Mouse (Mus musculus): ENCODE results near the gene C87436. TPM values are rescaled to one million over a fixed set of nuclear protein-coding genes. Genes with fewer than 3 reads are reported as not detected.

C87436 gene
- total and polyA plus RNA-seq, 3 experiments: 5.2 to 8.7 (median 8.1) TPM

GRCm38 (mm10) chr6:86508736-86509135, 70.6 kb downstream of the C87436 start:
- DNase-seq (ENCODE audit: extremely low read depth): no peak
- dilution Hi-C loops (cut with MboI; ENCODE audit: extremely low pct_ligation_motif_present, extremely low pct_unique_long_range_greater_than_20kb, low sequenced_read_pairs) (no loop called here), in situ Hi-C loops (cut with MboI; ENCODE audit: low pct_ligation_motif_present, low pct_unique_long_range_greater_than_20kb, low sequenced_read_pairs) (no loop called here)
- Histone ChIP-seq H3K4me1 (ENCODE audit: control insufficient read depth in 1 of 2, insufficient read depth in 2 of 2) (peaks cover 0 to 14% of the 10 kb centered on the region in 2 experiments; a peak in 2 of 4 replicates), H3K4me3 (replicated peaks in 1 of 3; ENCODE audit: low read depth in 2 of 3, low read length in 2 of 3, poor library complexity in 1 of 3) (no peak overlapping the region), H3K27ac (ENCODE audit: insufficient read depth, low read depth) (no peak overlapping the region), H3K27me3 (replicated peaks) (no peaks in the 10 kb centered on the region), H3K9me3 (replicated peaks; ENCODE audit: low read length) (no peaks in the 10 kb centered on the region), H3K9ac (ENCODE audit: insufficient read depth, low read depth) (no peak overlapping the region), H3K79me2 (replicated peaks; ENCODE audit: control insufficient read depth, extremely low read depth, insufficient read depth, poor library complexity, severe bottlenecking) (no peaks in the 10 kb centered on the region), H3K36me3 (replicated peaks in 1 of 2; ENCODE audit: control insufficient read depth in 1 of 2, insufficient read depth in 1 of 2, low read length in 1 of 2) (no peaks in the 10 kb centered on the region), H3K4me2 (ENCODE audit: insufficient read depth, low read depth, poor library complexity, severe bottlenecking) (no peak overlapping the region)
- TF ChIP-seq ZNF384 (IDR thresholded peaks at IDR 0.05; ENCODE audit: low read depth, low read length): no peak
- TF ChIP-seq TBP (conservative IDR thresholded peaks at IDR 0.05; ENCODE audit: low read depth, low read length): no peak
- TF ChIP-seq CTCF (conservative IDR thresholded peaks at IDR 0.05 in 1 of 2, IDR thresholded peaks at IDR 0.05 in 1 of 2; ENCODE audit: low read depth in 2 of 2, low read length in 2 of 2): no peak
- TF ChIP-seq POLR2A (IDR thresholded peaks at IDR 0.05; ENCODE audit: low read depth, low read length): no peak
- no peak for TF ChIP-seq JUND (conservative IDR thresholded peaks at IDR 0.05; ENCODE audit: low read depth, low read length)
- no peak for TF ChIP-seq MAZ (IDR thresholded peaks at IDR 0.05; ENCODE audit: low read depth, low read length)
- no peak for TF ChIP-seq NRF1 (IDR thresholded peaks at IDR 0.05; ENCODE audit: low read depth, low read length)

DNA sequence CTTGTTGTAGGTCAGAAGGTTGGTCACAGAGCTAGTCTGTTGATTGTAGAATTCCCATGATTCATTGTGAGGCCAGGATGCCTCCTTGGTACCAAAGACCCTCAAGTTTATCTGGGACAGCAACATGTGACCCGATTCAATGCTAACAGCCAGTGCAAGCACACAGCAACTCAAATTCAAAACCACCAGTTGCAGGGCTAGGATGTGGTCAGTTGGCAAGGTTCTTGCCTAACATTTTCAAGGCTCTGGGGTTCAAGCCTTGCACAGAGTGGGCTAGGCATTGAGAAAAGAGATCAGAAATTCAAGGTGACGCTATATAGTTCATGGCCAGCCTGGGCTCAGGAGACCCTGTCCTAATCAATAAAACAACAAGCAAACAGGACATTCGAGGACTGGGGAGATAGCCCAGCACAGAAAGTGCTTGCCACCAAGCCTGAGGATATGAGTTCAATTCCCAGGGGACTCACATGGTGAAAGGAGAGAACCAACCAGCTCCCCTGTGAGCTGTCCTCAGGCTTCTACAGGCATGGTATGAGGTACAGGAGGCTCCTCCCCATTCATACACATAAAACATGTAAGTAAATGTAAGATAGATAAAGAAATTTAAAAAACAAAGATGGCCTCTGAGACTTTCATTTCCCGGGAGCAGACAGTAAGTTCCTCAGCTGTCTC, 71.2 kb downstream of the C87436 start:
- Histone ChIP-seq H3K79me2 (replicated peaks; ENCODE audit: control insufficient read depth, extremely low read depth, insufficient read depth, poor library complexity, severe bottlenecking) (no peaks in the 10 kb centered on the region), H3K9me3 (replicated peaks; ENCODE audit: low read length) (no peaks in the 10 kb centered on the region), H3K4me3 (replicated peaks in 1 of 3; ENCODE audit: low read depth in 2 of 3, low read length in 2 of 3, poor library complexity in 1 of 3) (no peak overlapping the region), H3K4me1 (ENCODE audit: control insufficient read depth in 1 of 2, insufficient read depth in 2 of 2) (peaks cover 0 to 8% of the 10 kb centered on the region in 2 experiments; a peak in 2 of 4 replicates), H3K4me2 (ENCODE audit: insufficient read depth, low read depth, poor library complexity, severe bottlenecking) (no peak overlapping the region), H3K9ac (ENCODE audit: insufficient read depth, low read depth) (no peak overlapping the region), H3K36me3 (replicated peaks in 1 of 2; ENCODE audit: control insufficient read depth in 1 of 2, insufficient read depth in 1 of 2, low read length in 1 of 2) (no peaks in the 10 kb centered on the region), H3K27ac (ENCODE audit: insufficient read depth, low read depth) (no peak overlapping the region), H3K27me3 (replicated peaks) (no peaks in the 10 kb centered on the region)
- in situ Hi-C loops (cut with MboI; ENCODE audit: low pct_ligation_motif_present, low pct_unique_long_range_greater_than_20kb, low sequenced_read_pairs): no loop called here
- no peak for DNase-seq (ENCODE audit: extremely low read depth)
- dilution Hi-C loops (cut with MboI; ENCODE audit: extremely low pct_ligation_motif_present, extremely low pct_unique_long_range_greater_than_20kb, low sequenced_read_pairs): no loop called here
- TF ChIP-seq EP300 (IDR thresholded peaks at IDR 0.05; ENCODE audit: low read length) (no peak), MXI1 (IDR thresholded peaks at IDR 0.05; ENCODE audit: low read depth, low read length) (no peak), KAT2A (IDR thresholded peaks at IDR 0.05; ENCODE audit: insufficient replicate concordance, low read length) (no peak), MAFK (IDR thresholded peaks at IDR 0.05; ENCODE audit: insufficient replicate concordance, low read length) (no peak), ZKSCAN1 (IDR thresholded peaks at IDR 0.05; ENCODE audit: borderline replicate concordance, low read depth, low read length) (no peak), CHD2 (IDR thresholded peaks at IDR 0.05; ENCODE audit: low read length) (no peak), SIN3A (IDR thresholded peaks at IDR 0.05; ENCODE audit: low read length) (no peak), UBTF (IDR thresholded peaks at IDR 0.05; ENCODE audit: low read depth, low read length) (no peak), ZMIZ1 (IDR thresholded peaks at IDR 0.05; ENCODE audit: low read depth, low read length) (no peak), ZNF384 (IDR thresholded peaks at IDR 0.05; ENCODE audit: low read depth, low read length) (no peak), PAX5 (IDR thresholded peaks at IDR 0.05; ENCODE audit: low read length) (no peak), MAZ (IDR thresholded peaks at IDR 0.05; ENCODE audit: low read depth, low read length) (no peak), TBP (conservative IDR thresholded peaks at IDR 0.05; ENCODE audit: low read depth, low read length) (no peak), RCOR1 (conservative IDR thresholded peaks at IDR 0.05; ENCODE audit: low read depth, low read length) (no peak), MAX (IDR thresholded peaks at IDR 0.05; ENCODE audit: low read length) (no peak), GABPA (IDR thresholded peaks at IDR 0.05; ENCODE audit: insufficient replicate concordance, low read depth, low read length) (no peak)
